Mouse (Mus musculus) E14TG2a.4 (cell line): ENCODE measurements at regions not wholly inside any gene's neighbourhood (a gene's known extent, or its start where the extent isn't known, plus 50 kb on each side); places are given as distances from the start of the nearest gene placed in this dataset.

Experiments used
- H3K27me3 ChIP-seq: 2 replicates; pipeline ENCODE4 v1.6.1; 2014; ENCODE audit warnings: low read length, control low read depth; ENCODE audit not compliant: insufficient read depth
- H3K36me3 ChIP-seq: 2 replicates; pipeline ENCODE4 v1.6.1; 2014; ENCODE audit warnings: low read length, control low read depth; ENCODE audit not compliant: insufficient read depth
- H3K4me1 ChIP-seq: replicated peaks from 2 replicates; pipeline ENCODE4 v1.6.1; 2014; ENCODE audit warnings: low read depth, low read length, control low read depth
- H3K4me3 ChIP-seq: replicated peaks from 2 replicates; pipeline ENCODE4 v1.5.1; 2014; ENCODE audit warnings: mild to moderate bottlenecking, low read length
- H3K9me3 ChIP-seq: 2 replicates; pipeline ENCODE4 v1.6.1; 2014; ENCODE audit warnings: low read length, control low read depth
- CTCF ChIP-seq: conservative IDR thresholded peaks from 2 replicates; pipeline ENCODE4 v1.5.1; 2014; ENCODE audit warnings: low read length
- NANOG ChIP-seq: IDR thresholded peaks from 2 replicates; pipeline ENCODE4 v1.6.1; 2014; ENCODE audit warnings: borderline replicate concordance, low read length, mixed read lengths
- POU5F1 ChIP-seq: IDR thresholded peaks from 2 replicates; pipeline ENCODE4 v1.6.1; 2014; ENCODE audit warnings: low read length, borderline replicate concordance

GRCm38 (mm10) chr17:7680658-7681057, 146.4 kb downstream of the Fndc1 start:
- Histone ChIP-seq H3K9me3 (no peaks in the 10 kb centered on the region), H3K4me3 (no peak overlapping the region), H3K27me3 (no peaks in the 10 kb centered on the region), H3K36me3 (no peaks in the 10 kb centered on the region), H3K4me1 (no peaks in the 10 kb centered on the region)
- TF ChIP-seq POU5F1 (no peak), NANOG (no peak), CTCF (no peak)

- Histone ChIP-seq H3K27me3 (no peaks in the 10 kb centered on the region), H3K4me3 (no peak overlapping the region), H3K36me3 (no peaks in the 10 kb centered on the region), H3K9me3 (no peaks in the 10 kb centered on the region), H3K4me1 (no peaks in the 10 kb centered on the region)
- TF ChIP-seq POU5F1 (no peak), NANOG (no peak), CTCF (no peak)
These were observed 147.3 kb downstream of the Fndc1 start for GRCm38 (mm10) chr17:7679786-7680185.

- Histone ChIP-seq H3K36me3 (no peaks in the 10 kb centered on the region), H3K4me3 (no peak overlapping the region)
- no peak for TF ChIP-seq POU5F1
- no peak for TF ChIP-seq CTCF
- no peak for TF ChIP-seq NANOG
These were observed 148.2 kb downstream of the Fndc1 start for GRCm38 (mm10) chr17:7678898-7679297.

GRCm38 (mm10) chr17:7677796-7678195, 149.3 kb downstream of the Fndc1 start:
- H3K4me1 ChIP-seq, result no peaks in the 10 kb centered on the region
- H3K9me3 ChIP-seq, result no peaks in the 10 kb centered on the region
- H3K27me3 ChIP-seq, result no peaks in the 10 kb centered on the region
- H3K36me3 ChIP-seq, result no peaks in the 10 kb centered on the region
- TF ChIP-seq NANOG (no peak), CTCF (no peak), POU5F1 (no peak)
- no peak overlapping the region for H3K4me3 ChIP-seq

More at GRCm38 (mm10) chr17:7678898-7679297, 148.2 kb downstream of the Fndc1 start:
- no peaks in the 10 kb centered on the region for H3K27me3 ChIP-seq
- H3K9me3 ChIP-seq, result no peaks in the 10 kb centered on the region
- no peaks in the 10 kb centered on the region for H3K4me1 ChIP-seq

- no peaks in the 10 kb centered on the region for H3K36me3 ChIP-seq
- no peaks in the 10 kb centered on the region for H3K9me3 ChIP-seq
- H3K27me3 ChIP-seq, result no peaks in the 10 kb centered on the region
- H3K4me1 ChIP-seq, result no peaks in the 10 kb centered on the region
- TF ChIP-seq NANOG (no peak), CTCF (no peak), POU5F1 (no peak)
- H3K4me3 ChIP-seq, result no peak overlapping the region
These were observed 149.8 kb downstream of the Fndc1 start for GRCm38 (mm10) chr17:7677301-7677700.

GRCm38 (mm10) chr17:7676776-7677175, 150.3 kb downstream of the Fndc1 start:
- H3K36me3 ChIP-seq, result no peaks in the 10 kb centered on the region
- no peaks in the 10 kb centered on the region for H3K4me1 ChIP-seq
- no peaks in the 10 kb centered on the region for H3K9me3 ChIP-seq
- no peaks in the 10 kb centered on the region for H3K27me3 ChIP-seq
- TF ChIP-seq CTCF (no peak), NANOG (no peak), POU5F1 (no peak)
- H3K4me3 ChIP-seq, result no peak overlapping the region

- H3K4me1 ChIP-seq, result no peaks in the 10 kb centered on the region
- H3K9me3 ChIP-seq, result no peaks in the 10 kb centered on the region
- H3K27me3 ChIP-seq, result no peaks in the 10 kb centered on the region
- H3K4me3 ChIP-seq, result no peak overlapping the region
- H3K36me3 ChIP-seq, result no peaks in the 10 kb centered on the region
- TF ChIP-seq POU5F1 (no peak), NANOG (no peak), CTCF (no peak)
These were observed 152.6 kb downstream of the Fndc1 start for GRCm38 (mm10) chr17:7674511-7674910.

- Histone ChIP-seq H3K4me1 (no peaks in the 10 kb centered on the region), H3K27me3 (no peaks in the 10 kb centered on the region), H3K9me3 (peaks cover 8% of the 10 kb centered on the region), H3K36me3 (no peaks in the 10 kb centered on the region), H3K4me3 (no peak overlapping the region)
- TF ChIP-seq CTCF, result no peak
- no peak for TF ChIP-seq POU5F1
- no peak for TF ChIP-seq NANOG
These were observed 159.3 kb downstream of the Fndc1 start for GRCm38 (mm10) chr17:7667826-7668225.

- H3K4me1 ChIP-seq, result no peaks in the 10 kb centered on the region
- TF ChIP-seq NANOG (no peak), POU5F1 (no peak), CTCF (no peak)
These were observed 160.2 kb downstream of the Fndc1 start for GRCm38 (mm10) chr17:7666781-7667398.

More at GRCm38 (mm10) chr17:7666781-7667398, 160.2 kb downstream of the Fndc1 start:
- Histone ChIP-seq H3K9me3 (peaks cover 8% of the 10 kb centered on the region), H3K36me3 (no peaks in the 10 kb centered on the region), H3K4me3 (no peak overlapping the region), H3K27me3 (no peaks in the 10 kb centered on the region)
